Mouse (Mus musculus) hindbrain, embryonic 11.5 days (tissue): Measurements from ENCODE around the gene Gpatch2. TPM values are rescaled to one million over a fixed set of nuclear protein-coding genes. Genes with fewer than 3 reads are reported as not detected.
A peak's percentile ranks its signal among the peaks of the same experiment; 100 is the strongest.

Experiments used
- ATAC-seq: fragments of 200-750 bp; cut with Nextera tagmentation; 2 replicates; pipeline ENCODE4 v1.8.0; 2017; ENCODE audit warnings: mild to moderate bottlenecking, moderate TSS enrichment, moderate library complexity; ENCODE audit not compliant: low FRiP score
- DNase-seq: peaks from one replicate; pipeline ENCODE4 v3.0.0-alpha.2; 2015; ENCODE audit warnings: low spot score
- H3K27ac ChIP-seq: fragments of 300-500 bp; sonication (generic); 2 replicates; pipeline ENCODE4 v1.5.1; 2014; ENCODE audit warnings: mild to moderate bottlenecking, low read depth, low read length
- H3K27me3 ChIP-seq: fragments of 300-500 bp; sonication (generic); 2 replicates; pipeline ENCODE4 v1.6.1; 2014; ENCODE audit warnings: mild to moderate bottlenecking, low read length, moderate library complexity, mixed read lengths; ENCODE audit not compliant: control insufficient read depth, insufficient read depth
- H3K36me3 ChIP-seq: fragments of 300-500 bp; sonication (generic); 2 replicates; pipeline ENCODE4 v1.6.1; 2014; ENCODE audit warnings: mild to moderate bottlenecking, low read length, moderate library complexity, mixed read lengths; ENCODE audit not compliant: control insufficient read depth, insufficient read depth
- H3K4me1 ChIP-seq: fragments of 300-500 bp; sonication (generic); replicated peaks from 2 replicates; pipeline ENCODE4 v1.6.1; 2014; ENCODE audit warnings: low read length, mixed read lengths; ENCODE audit not compliant: control insufficient read depth, insufficient read depth
- H3K4me2 ChIP-seq: fragments of 300-500 bp; sonication (generic); replicated peaks from 2 replicates; pipeline ENCODE4 v1.6.1; 2014; ENCODE audit warnings: mild to moderate bottlenecking, low read depth, low read length
- H3K4me3 ChIP-seq: fragments of 300-500 bp; sonication (generic); 2 replicates; pipeline ENCODE4 v1.5.1; 2014; ENCODE audit warnings: low read depth, low read length
- H3K9ac ChIP-seq: fragments of 300-500 bp; sonication (generic); 2 replicates; pipeline ENCODE4 v1.6.1; 2014; ENCODE audit warnings: low read depth, low read length
- H3K9me3 ChIP-seq: fragments of 300-500 bp; sonication (generic); 2 replicates; pipeline ENCODE4 v1.6.1; 2016; ENCODE audit warnings: low read length; ENCODE audit not compliant: control insufficient read depth
- WGBS: fragments of 180-500 bp; shearing (Covaris S2); extraction: QIAGEN DNeasy Blood & Tissue Kit; methylation state at CpG from one replicate; pipeline ENCODE4 v1.1.7; 2014; 5-methylcytosine and 5-hydroxymethylcytosine counted together
- polyA plus RNA-seq: library from polyadenylated mRNA; unstranded; fragments of >200 nt; fragmentation: Nextera tagmentation; extraction: Ambion mirVana; gene quantifications from 2 replicates; pipeline ENCODE4 v1.2.1, GENCODE M21; 2014

Gpatch2 gene
- polyA plus RNA-seq, 1 experiment from 2014 or later: 30.8 TPM

GRCm38 (mm10) chr1:187322505-187323208 is 107.3 kb downstream of the Gpatch2 start:
- Histone ChIP-seq H3K4me3 (no peak overlapping the region), H3K9me3 (no peaks in the 10 kb centered on the region), H3K4me2 (no peak overlapping the region), H3K36me3 (no peaks in the 10 kb centered on the region), H3K27me3 (no peaks in the 10 kb centered on the region), H3K9ac (no peak overlapping the region), H3K4me1 (no peaks in the 10 kb centered on the region), H3K27ac (no peak overlapping the region)
- 87% methylated on average over 8 of the region's 8 CpGs for WGBS
- no peak for DNase-seq
- no peak for ATAC-seq

- Histone ChIP-seq H3K36me3 (no peaks in the 10 kb centered on the region), H3K27ac (no peak overlapping the region), H3K27me3 (no peaks in the 10 kb centered on the region), H3K4me2 (no peak overlapping the region), H3K4me1 (no peaks in the 10 kb centered on the region), H3K9ac (no peak overlapping the region), H3K9me3 (no peaks in the 10 kb centered on the region), H3K4me3 (no peak overlapping the region)
- ATAC-seq (no peak), DNase-seq (no peak)
- 97% methylated on average over 1 of the region's 1 CpGs for WGBS
Measured at GRCm38 (mm10) chr1:187323209-187323589, 107.9 kb downstream of the Gpatch2 start.

GRCm38 (mm10) chr1:187342551-187342950 is 127.2 kb downstream of the Gpatch2 start:
- DNase-seq (no peak), ATAC-seq (no peak)
- H3K27me3 ChIP-seq: no peaks in the 10 kb centered on the region
- no peak overlapping the region for H3K4me3 ChIP-seq
- 21% methylated on average over 2 of the region's 2 CpGs for WGBS
- no peak overlapping the region for H3K27ac ChIP-seq
- no peaks in the 10 kb centered on the region for H3K9me3 ChIP-seq
- no peaks in the 10 kb centered on the region for H3K36me3 ChIP-seq
- H3K4me1 ChIP-seq: no peaks in the 10 kb centered on the region
- no peak overlapping the region for H3K4me2 ChIP-seq
- H3K9ac ChIP-seq: no peak overlapping the region

GRCm38 (mm10) chr1:187345156-187345555 is 129.8 kb downstream of the Gpatch2 start:
- Histone ChIP-seq H3K4me1 (no peaks in the 10 kb centered on the region), H3K9ac (no peak overlapping the region), H3K27ac (no peak overlapping the region), H3K27me3 (no peaks in the 10 kb centered on the region), H3K4me2 (no peak overlapping the region), H3K36me3 (no peaks in the 10 kb centered on the region), H3K4me3 (no peak overlapping the region), H3K9me3 (no peaks in the 10 kb centered on the region)
- DNase-seq: no peak
- ATAC-seq: no peak
- 89% methylated on average over 5 of the region's 5 CpGs for WGBS

GRCm38 (mm10) chr1:187346923-187347322 is 131.6 kb downstream of the Gpatch2 start:
- WGBS: 94% methylated on average over 11 of the region's 11 CpGs
- no peaks in the 10 kb centered on the region for H3K4me1 ChIP-seq
- H3K9me3 ChIP-seq: no peaks in the 10 kb centered on the region
- H3K27me3 ChIP-seq: no peaks in the 10 kb centered on the region
- H3K4me3 ChIP-seq: no peak overlapping the region
- no peak overlapping the region for H3K9ac ChIP-seq
- H3K4me2 ChIP-seq: no peak overlapping the region
- no peak overlapping the region for H3K27ac ChIP-seq
- ATAC-seq (no peak), DNase-seq (no peak)
- H3K36me3 ChIP-seq: no peaks in the 10 kb centered on the region

- H3K9ac ChIP-seq: no peak overlapping the region
- H3K36me3 ChIP-seq: no peaks in the 10 kb centered on the region
- no peaks in the 10 kb centered on the region for H3K4me1 ChIP-seq
- H3K27ac ChIP-seq: no peak overlapping the region
- WGBS: 88% methylated on average over 6 of the region's 6 CpGs
- no peaks in the 10 kb centered on the region for H3K27me3 ChIP-seq
- no peak overlapping the region for H3K4me2 ChIP-seq
- H3K9me3 ChIP-seq: no peaks in the 10 kb centered on the region
- ATAC-seq (no peak), DNase-seq (no peak)
- H3K4me3 ChIP-seq: no peak overlapping the region
Measured at GRCm38 (mm10) chr1:187347606-187348005, 132.3 kb downstream of the Gpatch2 start.

GRCm38 (mm10) chr1:187348053-187348820 is 132.9 kb downstream of the Gpatch2 start:
- no peaks in the 10 kb centered on the region for H3K4me1 ChIP-seq
- DNase-seq: no peak
- H3K27me3 ChIP-seq: no peaks in the 10 kb centered on the region
- H3K4me3 ChIP-seq: no peak overlapping the region
- no peak overlapping the region for H3K27ac ChIP-seq
- WGBS: 95% methylated on average over 26 of the region's 26 CpGs
- no peak overlapping the region for H3K4me2 ChIP-seq
- ATAC-seq: no peak
- H3K9ac ChIP-seq: no peak overlapping the region
- H3K36me3 ChIP-seq: no peaks in the 10 kb centered on the region
- no peaks in the 10 kb centered on the region for H3K9me3 ChIP-seq

- H3K4me2 ChIP-seq: no peak overlapping the region
Measured at GRCm38 (mm10) chr1:187348859-187349258, 133.6 kb downstream of the Gpatch2 start.

GRCm38 (mm10) chr1:187356169-187356568 is 140.9 kb downstream of the Gpatch2 start:
- no peaks in the 10 kb centered on the region for H3K4me1 ChIP-seq
- H3K9me3 ChIP-seq: no peaks in the 10 kb centered on the region
- ATAC-seq (peak; percentile 70; the same call in 1 of the 2 replicates), DNase-seq (peak; percentile 22)
- no peak overlapping the region for H3K9ac ChIP-seq
- H3K36me3 ChIP-seq: no peaks in the 10 kb centered on the region
- no peak overlapping the region for H3K4me2 ChIP-seq
- no peaks in the 10 kb centered on the region for H3K27me3 ChIP-seq
- no peak overlapping the region for H3K4me3 ChIP-seq
- peak overlapping the region; percentile 60 for H3K27ac ChIP-seq
- WGBS: 57% methylated on average over 15 of the region's 15 CpGs

More at GRCm38 (mm10) chr1:187348859-187349258, 133.6 kb downstream of the Gpatch2 start:
- H3K4me1 ChIP-seq: no peaks in the 10 kb centered on the region
- H3K9ac ChIP-seq: no peak overlapping the region
- no peak overlapping the region for H3K27ac ChIP-seq
- 94% methylated on average over 14 of the region's 14 CpGs for WGBS
- H3K4me3 ChIP-seq: no peak overlapping the region
- H3K9me3 ChIP-seq: no peaks in the 10 kb centered on the region
- no peaks in the 10 kb centered on the region for H3K36me3 ChIP-seq
- H3K27me3 ChIP-seq: no peaks in the 10 kb centered on the region
- ATAC-seq (no peak), DNase-seq (no peak)
